Mouse (Mus musculus): ENCODE results near the gene Arv1.

Gene Arv1

GRCm38 (mm10) chr8:124721862-124722515, at the start of gene Arv1, which contains the start of gene Ttc13:
Arv1 (plus strand) TSS chr8:124722139.
Ttc13 (minus strand) TSS chr8:124721983.
- peak; percentile 97 for DNase-seq

- DNase-seq, result no peak
These were observed 49.6 kb upstream of the Arv1 start for GRCm38 (mm10) chr8:124672345-124672744.

DNA sequence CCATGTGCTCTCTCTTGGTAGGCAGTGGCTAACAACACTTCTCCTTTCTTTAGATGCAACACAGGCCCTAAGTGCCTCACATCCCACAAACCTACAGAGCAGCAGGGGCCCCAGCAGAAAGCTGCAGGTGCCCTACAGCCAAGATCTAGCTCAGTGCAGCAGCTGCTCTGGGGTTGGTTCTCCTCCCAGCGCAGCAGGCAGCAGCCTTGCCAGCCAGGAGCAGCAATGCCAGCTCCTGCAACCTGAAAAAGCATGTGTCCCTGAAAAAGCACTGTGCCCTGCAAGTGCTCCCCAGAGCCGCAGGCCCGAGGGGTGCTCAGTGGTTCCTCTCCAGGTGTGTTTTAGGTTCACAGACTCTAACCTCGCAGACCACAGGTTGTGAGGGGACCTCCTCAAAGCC, 45.3 kb upstream of the Arv1 start:
- DNase-seq, result no peak

GRCm38 (mm10) chr8:124677078-124677477, 44.9 kb upstream of the Arv1 start:
- no peak for DNase-seq

GRCm38 (mm10) chr8:124677486-124677885, 44.5 kb upstream of the Arv1 start:
- DNase-seq, result peak; percentile 88

GRCm38 (mm10) chr8:124678246-124678645, 43.7 kb upstream of the Arv1 start:
- DNase-seq, result no peak

DNA sequence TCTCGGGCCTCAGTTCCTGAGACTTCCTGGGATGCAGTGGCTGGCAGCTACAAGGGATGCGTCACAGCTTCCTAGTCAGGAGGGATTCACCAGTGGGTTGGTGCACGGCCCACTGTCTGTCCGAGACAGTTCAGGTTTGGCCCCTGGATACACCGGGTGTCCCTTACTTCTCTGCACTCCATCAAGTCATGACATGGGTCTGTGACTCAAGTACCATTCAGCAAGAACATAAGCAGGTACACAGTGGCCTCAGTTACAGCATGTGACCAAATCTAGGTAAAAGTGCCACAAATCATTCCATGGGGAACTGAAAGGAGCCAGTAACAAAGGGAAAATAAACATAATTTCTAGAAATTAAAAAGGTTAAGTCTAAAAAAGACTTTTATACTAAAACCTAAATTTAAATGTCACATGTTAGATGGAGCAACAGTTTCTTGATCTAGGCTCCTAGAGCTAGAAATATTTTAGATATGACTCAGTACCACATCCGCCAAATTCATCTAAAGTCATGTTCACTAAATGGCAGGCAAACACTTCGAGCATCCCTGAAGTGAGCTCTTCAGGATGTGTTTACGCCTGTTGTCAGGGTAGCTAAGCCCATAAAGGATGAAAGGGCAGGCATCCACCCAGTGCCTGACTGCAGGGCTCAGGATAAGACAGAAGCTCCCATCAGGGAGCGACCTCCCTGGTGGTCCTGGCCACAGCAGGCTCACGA, 40.7 kb upstream of the Arv1 start:
- DNase-seq, result no peak

GRCm38 (mm10) chr8:124681792-124682157, 40.2 kb upstream of the Arv1 start:
- no peak for DNase-seq

GRCm38 (mm10) chr8:124682218-124682617, 39.7 kb upstream of the Arv1 start:
- no peak for DNase-seq

DNA sequence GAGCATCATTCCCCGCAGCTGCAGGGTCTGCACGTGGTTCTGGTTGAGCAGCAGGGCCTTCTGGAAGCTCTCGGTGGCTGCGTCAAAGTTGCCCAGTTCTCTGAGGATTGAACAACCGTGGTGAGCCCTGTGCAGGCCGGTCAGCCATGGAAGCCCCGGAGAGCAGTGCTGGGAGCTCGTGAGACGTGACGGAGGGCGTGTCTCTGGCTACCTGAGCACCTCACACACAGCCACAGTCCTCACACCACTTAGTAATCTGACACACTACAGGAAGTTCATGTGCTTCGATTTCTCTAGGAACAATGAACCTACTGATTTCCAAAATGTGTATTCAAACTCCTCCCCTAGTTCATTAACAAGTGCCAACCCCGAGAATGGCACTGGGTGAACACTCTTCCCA, 33.0 kb upstream of the Arv1 start:
- DNase-seq, result no peak

DNA sequence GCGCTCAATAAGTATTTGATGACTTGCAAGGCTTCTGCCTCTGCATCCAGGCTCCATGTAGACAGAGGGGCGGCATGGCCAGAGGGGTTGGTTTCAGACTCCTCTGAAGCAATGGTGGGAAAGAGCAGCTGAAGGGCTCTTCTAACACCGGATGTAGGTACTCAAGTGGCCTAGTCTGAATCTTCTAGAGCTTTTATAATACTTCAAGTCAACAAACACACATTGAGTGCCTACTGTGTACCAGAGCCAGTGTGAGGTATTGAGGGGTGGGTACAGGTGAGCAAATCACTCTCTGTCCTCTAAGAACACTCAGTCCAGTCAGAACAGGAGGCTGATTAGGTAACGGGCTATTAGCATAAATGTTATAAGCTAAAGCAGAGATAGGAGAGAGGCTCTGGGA, 30.2 kb upstream of the Arv1 start:
- DNase-seq, result no peak

DNA sequence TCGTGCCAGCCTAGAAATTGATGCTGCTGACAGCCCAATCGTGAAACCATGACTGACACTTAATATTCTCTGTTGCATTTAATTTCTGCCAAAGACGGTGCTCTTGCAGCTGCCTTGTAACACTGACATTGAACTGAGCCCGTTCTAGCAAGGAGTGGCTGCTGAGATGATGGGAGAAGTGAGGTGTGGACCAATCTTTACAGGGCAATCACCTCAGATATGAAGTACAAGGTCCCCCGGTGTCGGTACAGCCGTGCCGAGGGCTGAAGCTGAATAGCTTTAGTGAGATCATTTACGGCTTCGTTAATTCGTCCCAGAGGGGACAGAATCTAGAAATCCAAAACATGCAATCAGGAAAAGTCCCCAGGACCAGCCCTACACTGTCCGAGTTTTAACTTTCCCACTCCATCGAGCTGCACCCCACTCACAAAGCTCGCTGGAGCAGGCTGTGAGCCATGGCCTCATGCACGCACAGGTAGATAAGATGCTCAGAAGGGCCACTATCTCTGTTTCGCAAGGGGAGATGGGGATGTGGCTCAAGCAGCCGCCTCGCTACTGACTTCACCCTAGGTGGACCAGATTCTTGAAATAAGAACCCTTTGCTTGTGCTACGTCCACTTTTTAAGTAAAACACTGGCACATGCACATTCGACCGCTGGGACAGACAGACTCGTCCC, 26.4 kb upstream of the Arv1 start:
- DNase-seq, result no peak

- DNase-seq, result no peak
These were observed 21.7 kb upstream of the Arv1 start for GRCm38 (mm10) chr8:124700271-124700670.

- no peak for DNase-seq
These were observed 20.9 kb upstream of the Arv1 start for GRCm38 (mm10) chr8:124701023-124701422.

GRCm38 (mm10) chr8:124702183-124702582, 19.8 kb upstream of the Arv1 start:
- DNase-seq, result no peak

DNA sequence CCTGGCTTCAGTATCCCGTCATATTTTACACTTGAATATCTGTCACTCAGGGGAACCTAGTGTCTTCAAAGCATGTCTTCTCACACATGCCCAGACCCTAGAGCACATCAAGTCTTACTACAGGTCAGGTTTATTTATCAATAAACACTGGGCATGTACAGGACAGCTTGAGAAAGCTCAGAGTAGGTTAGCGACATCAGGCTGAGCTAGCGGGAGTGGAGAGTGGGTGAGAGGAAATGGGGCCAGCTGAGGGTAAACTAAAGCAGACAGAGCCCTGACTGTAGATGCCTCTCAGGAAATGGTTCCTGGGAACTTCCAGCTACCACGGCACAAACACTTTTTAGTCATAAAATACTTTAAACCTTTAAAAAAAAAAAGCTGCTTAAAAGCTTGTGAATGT, 18.4 kb upstream of the Arv1 start:
- DNase-seq, result no peak

- no peak for DNase-seq
These were observed 17.6 kb upstream of the Arv1 start for GRCm38 (mm10) chr8:124704376-124704775.

- DNase-seq, result no peak
These were observed 16.1 kb upstream of the Arv1 start for GRCm38 (mm10) chr8:124705823-124706222.

GRCm38 (mm10) chr8:124713207-124713606, 8.7 kb upstream of the Arv1 start:
- DNase-seq, result no peak

GRCm38 (mm10) chr8:124715736-124716135, 6.2 kb upstream of the Arv1 start:
- no peak for DNase-seq

DNA sequence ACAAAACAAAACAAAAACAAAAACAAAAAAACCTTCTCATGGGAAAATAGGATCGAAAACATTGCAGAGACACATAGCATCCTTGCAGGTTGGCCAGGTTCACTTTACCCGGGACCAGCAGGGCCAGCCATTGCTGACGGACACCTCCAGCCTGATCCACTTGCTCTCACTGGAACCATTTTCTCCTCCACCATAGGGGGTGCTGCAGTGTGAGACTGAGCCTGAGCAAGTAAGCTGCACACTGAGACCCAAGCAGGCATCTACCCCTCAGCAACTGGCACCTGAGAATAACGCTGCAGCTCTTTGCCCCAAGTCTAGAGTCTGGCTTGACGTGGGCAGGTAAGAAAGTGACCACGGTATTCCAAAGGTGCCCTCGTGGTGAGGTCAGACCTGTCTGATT, 1.8 kb upstream of the Arv1 start:
- DNase-seq, result no peak

GRCm38 (mm10) chr8:124720938-124721861, 739 bp upstream of the Arv1 start:
- peak; percentile 8 for DNase-seq

DNA sequence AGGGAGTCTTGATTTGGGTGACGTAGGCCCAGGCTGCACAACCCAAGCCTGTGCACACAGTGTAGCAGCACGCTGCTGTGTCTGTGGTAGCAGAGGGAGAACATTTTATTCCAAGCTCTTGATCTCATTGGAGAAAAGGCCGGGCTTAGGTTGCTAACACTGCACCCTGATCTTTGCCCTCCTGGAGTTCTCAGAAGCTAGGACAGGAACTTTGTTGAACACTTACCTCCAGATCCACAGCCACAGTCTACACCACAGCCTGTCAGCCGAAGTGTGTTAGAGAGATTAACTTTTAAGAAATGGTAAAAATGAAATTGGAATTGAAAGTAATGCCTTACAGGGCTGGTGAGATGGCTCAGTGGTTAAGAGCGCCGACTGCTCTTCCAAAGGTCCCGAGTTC, 2.4 kb downstream of the Arv1 start:
- no peak for DNase-seq
